Mouse (Mus musculus): ENCODE measurements around the gene Cisd1. TPM values are rescaled to one million over a fixed set of nuclear protein-coding genes. Genes with fewer than 3 reads are reported as not detected.

Gene Cisd1
- total RNA-seq, 2 experiments from 2014 or later = 178 to 194 TPM

DNA sequence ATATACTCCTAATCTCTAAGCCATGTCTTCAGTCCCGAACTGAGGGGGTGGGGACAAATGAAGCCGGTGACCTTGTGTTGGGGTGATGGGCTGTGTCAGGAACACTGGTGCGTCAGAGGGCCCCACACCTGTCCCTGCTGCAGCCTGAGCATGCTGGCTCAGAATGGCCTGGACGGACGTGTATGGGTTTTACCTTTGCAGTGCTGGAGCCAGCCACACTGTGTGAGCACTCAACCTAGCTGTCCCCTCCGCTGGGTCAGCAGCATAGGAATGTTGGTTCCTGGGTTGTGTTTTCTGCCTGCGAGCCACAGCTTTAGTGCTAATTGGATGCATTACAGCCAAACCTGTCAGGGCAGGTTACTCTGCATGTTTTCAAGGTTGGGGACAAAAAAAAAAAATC is 18.6 kb downstream of the Cisd1 start:
- no peak for DNase-seq

DNA sequence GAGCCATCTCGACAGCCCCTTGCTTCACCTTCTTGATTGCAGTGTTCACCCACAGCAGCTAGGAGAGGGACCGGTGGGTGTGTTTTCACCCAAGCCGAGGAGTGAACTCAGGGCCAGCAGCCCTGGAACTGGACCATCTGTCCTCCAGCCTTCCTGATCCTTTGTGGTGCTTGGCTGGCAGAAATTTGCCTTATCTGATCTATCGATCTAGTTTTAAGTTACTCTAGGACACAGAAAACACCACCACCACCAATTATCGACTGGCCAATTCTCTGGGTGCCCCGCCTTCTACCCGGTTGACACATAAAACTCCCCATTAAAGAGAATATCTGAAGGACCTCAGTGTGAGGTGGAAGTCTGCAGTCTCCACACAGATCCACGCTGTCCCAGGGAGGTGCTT is 21.1 kb downstream of the Cisd1 start:
- no peak for DNase-seq

DNA sequence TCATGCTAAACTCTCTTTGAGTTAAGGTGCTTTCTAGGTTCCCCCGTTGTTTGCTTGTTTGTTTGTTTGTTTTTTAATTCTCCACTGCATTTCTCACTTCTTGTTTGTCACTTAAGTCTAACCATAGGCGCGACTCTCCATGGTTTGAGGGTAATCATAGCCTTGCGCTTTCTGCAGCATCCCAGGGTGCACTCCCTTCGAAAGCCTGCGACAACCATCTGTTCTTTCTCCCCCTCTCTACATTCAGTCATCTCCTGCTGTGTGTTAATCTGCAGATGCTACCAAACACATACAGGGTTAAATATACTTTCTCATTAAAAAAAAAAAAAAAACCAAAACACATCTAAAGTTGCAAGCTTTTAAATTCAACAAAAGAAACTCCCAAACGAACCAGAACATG is 28.3 kb downstream of the Cisd1 start:
- no peak for DNase-seq

- DNase-seq = no peak
Observed at GRCm38 (mm10) chr10:71316056-71316455, 28.7 kb downstream of the Cisd1 start.

DNA sequence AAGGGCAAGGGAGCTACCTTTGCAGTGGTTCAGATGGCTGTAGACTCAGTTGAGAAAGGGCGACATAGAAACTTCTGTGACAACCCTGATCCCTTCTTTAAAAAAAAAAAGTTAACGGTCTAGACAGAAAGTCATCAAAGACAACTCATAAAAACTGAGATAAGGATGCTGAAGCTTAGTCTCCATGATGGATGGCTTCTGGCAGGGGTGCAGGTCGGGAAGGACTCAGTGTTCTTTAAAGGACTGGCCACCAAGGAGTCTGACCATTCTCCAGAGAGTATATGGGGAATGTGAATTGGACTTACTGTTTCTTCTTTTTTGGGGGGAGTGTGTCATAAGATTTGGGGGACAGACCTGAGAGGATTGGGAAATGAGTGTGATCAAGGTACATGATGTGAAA is 30.2 kb downstream of the Cisd1 start:
- DNase-seq = no peak

DNA sequence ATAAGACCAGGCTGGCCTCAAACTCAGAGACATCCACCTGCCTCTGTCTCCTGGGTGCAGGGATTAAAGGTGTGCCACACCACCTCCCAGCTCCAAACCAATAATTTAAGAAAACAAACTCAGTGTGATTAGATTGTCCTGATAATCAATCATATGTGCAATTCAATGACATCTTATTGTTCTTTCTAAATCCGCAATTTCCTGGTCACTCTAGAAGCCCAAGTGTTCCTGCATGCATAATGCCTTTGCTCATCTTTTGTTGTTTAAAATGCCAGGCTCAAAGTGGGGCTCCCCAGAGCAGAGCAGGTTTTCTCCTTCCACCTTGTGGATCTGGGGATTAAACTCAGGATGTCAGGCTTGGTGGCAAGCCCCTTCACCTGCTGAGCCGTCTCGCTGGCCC is 34.5 kb downstream of the Cisd1 start:
- no peak for DNase-seq

GRCm38 (mm10) chr10:71308199-71308598 is 36.6 kb downstream of the Cisd1 start:
- no peak for DNase-seq

DNA sequence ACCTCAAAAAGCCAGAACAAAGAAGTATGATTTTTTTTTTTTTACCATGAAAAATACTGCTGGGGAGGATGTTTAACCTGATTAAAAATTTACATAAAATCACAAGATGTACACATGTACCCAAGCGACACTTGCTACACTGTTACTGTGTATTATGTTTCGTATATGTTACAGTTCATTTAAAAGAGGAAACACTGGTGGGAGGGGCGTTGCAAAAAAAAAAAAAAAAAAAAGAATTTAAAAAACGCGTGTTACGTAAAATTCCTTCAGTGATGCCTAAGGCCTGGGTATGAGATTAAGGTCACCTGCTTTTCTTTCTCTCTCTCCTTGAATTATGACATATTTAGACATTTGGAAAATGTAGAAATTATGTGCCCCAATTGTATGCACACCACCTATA is 38.0 kb downstream of the Cisd1 start:
- DNase-seq = no peak

GRCm38 (mm10) chr10:71306190-71306589 is 38.6 kb downstream of the Cisd1 start:
- DNase-seq = peak; percentile 36

DNA sequence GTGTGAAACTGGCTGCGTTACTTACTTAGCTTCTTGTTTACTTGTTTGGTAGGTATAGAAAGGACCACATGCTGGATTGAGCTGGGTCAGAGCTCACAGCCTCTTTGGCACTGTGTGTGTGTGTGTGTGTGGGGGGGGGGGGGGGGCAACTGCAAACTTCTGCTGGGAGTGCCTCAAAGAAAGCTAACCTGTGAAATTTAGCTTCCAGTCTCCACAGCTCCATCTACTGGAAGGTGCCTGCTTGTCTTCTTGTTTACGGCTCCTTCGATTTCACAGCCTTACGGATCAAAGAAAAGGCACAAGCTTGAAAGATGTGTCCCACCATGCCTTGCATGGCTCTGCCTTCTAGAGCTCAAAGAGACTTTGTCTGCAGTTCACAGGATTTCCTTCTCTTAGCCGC is 42.3 kb downstream of the Cisd1 start:
- no peak for DNase-seq

DNA sequence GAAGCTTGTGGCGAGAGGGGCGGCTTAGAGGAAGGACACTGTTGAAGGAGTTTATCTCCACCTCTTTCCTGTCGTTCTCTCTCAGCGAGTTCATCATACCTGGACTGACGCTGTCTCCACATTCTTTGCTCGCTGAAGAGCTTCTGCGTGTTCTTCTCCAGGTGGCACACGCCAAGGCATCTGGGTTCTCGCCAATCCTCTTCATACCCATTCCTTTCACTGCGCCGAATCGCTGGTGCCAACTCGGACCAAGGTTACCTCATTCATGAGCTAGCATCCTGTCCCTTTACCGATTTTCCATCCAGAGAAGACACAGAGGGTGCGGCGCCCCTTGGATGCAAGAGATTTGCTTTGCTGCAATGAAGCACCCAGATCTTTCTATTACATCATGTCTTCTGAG is 44.6 kb downstream of the Cisd1 start:
- DNase-seq = no peak

DNA sequence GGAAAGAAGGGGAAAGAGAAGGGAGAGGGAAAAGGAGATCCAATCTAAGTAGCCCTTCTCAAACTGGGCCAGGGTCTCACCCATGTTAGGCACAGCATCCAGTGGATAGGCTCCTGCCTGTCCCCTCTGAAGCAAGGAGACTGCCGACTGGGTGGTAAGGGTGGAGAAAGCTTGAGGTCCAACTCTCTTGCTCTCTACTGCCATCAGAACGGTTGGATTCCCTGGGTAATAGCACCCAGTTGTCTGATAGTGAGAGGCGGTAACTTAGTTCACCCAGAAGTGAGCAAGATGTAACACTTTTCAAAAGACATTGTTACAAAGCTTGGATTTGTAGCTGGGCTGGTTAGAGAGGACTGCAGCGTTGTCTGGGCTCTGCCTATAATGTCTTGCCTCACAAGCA is 51.5 kb downstream of the Cisd1 start:
- DNase-seq = no peak

- DNase-seq = no peak
Observed at GRCm38 (mm10) chr10:71292254-71292653, 52.5 kb downstream of the Cisd1 start.

DNA sequence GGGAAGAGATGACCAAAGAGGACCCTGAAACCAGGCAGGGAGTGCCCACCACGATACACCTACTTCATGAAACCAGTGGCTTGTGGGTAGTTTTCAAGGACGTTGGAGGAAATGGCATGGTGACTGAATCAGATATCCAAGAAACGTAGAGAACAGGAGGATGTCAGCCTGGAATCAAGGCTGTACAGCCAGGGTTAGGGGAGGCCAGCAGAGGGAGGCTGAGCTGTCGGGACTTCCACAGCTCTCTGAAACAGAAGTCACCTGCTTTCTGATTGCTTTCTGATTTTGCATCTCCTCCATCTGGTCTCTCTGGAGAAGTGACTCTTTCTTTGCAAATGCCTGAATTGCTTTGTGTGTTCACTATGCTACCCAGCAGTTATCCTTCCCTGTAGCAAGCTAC is 53.0 kb downstream of the Cisd1 start:
- no peak for DNase-seq

- no peak for DNase-seq
Observed at GRCm38 (mm10) chr10:71291179-71291661, 53.5 kb downstream of the Cisd1 start.

DNA sequence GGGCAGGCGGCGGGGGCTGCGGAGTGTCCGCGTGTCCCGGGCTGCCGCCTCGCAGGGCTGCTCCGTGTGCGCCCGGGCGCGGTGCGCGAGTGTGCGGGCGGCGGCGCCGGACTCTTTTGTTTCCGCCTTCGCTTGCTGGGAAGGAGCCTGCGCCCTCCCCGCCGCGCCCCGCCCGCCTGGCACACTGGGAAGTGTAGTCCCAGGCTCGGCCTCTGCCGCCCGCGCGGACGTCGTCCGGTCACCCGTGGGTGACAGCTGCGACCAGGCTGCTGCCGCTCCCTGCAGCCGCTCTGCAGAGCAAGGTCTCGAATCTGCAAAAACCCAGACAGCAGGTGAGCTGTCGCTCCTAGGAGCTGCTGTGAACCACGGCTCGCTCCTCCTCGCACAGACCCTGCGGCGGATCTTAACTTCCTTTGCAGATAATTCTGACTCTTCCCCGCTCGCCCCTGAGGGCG is 59.6 kb downstream of the Cisd1 start, which contains the start of gene Ube2d1:
Gene Ube2d1, minus strand, starts transcription at position 137 of the 455 bp plus-strand sequence.
- DNase-seq = peak; percentile 89

GRCm38 (mm10) chr10:71284511-71285125 is 60.1 kb downstream of the Cisd1 start:
- DNase-seq = peak; percentile 39

DNA sequence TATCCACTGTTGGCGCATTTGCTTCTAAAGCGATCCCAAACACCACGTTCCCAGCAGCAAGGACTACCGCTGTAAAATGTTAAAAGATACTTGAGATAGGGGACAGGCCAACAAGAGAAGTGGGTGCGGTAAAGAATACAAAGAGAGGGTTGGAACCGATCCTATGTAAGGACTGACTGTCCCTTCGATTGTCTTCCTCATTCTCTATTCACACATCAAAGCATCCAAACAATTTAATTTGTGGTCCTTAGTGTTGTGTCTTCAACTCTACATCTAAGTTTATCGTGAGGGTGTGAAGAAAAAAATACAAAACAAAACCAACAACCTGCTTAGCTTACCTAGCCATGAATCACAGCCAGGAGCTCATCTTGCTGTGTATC is 60.6 kb downstream of the Cisd1 start:
- no peak for DNase-seq

Other genes starting within 250 kb of the Cisd1 start
- 10 to 100 TPM; 37.6 to 38.4 TPM for gene Bicc1, start 185.3 kb downstream of the Cisd1 start, total RNA-seq (2021)
- gene Tfam, start 106.7 kb downstream of the Cisd1 start, total RNA-seq (2021) = 10 to 100 TPM; 59.3 to 59.6 TPM
- gene Ube2d1, start 59.7 kb downstream of the Cisd1 start, total RNA-seq (2021) = 10 to 100 TPM; 42.6 to 43.5 TPM
- gene Ipmk, start 2.8 kb upstream of the Cisd1 start, total RNA-seq (2021) = 10 to 100 TPM; 12.3 to 14.2 TPM

Measured in heart, postnatal 4 days (tissue).